Comparison of ENCODE assay signal across 8 mouse cellular contexts in genomic region chr5:146963118-146963936, GRCm38 (mm10). TPM values are rescaled to one million over a fixed set of nuclear protein-coding genes. Genes with fewer than 3 reads are reported as not detected.
DNase-seq lines count a peak whose midpoint lies in the region; ATAC-seq and TF ChIP-seq lines count a peak whose summit lies in the region.

Gene Mtif3 (minus strand): TSS chr5:146963800.

- H3K9ac ChIP-seq in hindbrain, embryonic 16.5 days (ENCODE audit: low read depth, low read length): peak within 1 kb of the TSS; percentile 92

- intact Hi-C loops in left cerebral cortex, adult 2 months (cut with DNase I): loop anchor here (5.0 kb wide), 1 partner anchor 114 kb away; the partner anchor contains the start of genes Lnx2 and Polr1d

- peak; percentile 90 for ATAC-seq in hindbrain, embryonic 16.5 days
- peak; percentile 98 for ATAC-seq in megakaryocyte, adult 5-6 weeks (ENCODE audit: poor library complexity, severe bottlenecking)

- no peaks in the 10 kb centered on the region for H3K27me3 ChIP-seq in hindbrain, embryonic 16.5 days (replicated peaks; ENCODE audit: control insufficient read depth, insufficient read depth, low read length)

- WGBS in hindbrain, embryonic 16.5 days: under 1% methylated on average over 46 of the region's 46 CpGs

- peak within 1 kb of the TSS; percentile 83 for H3K27ac ChIP-seq in hindbrain, embryonic 16.5 days (ENCODE audit: low read depth, low read length)
- H3K27ac ChIP-seq in left cerebral cortex, adult 2 months: peak within 1 kb of the TSS; percentile 83

- H3K36me3 ChIP-seq in hindbrain, embryonic 16.5 days (ENCODE audit: control insufficient read depth, insufficient read depth, low read length): no peaks in the 10 kb centered on the region

- no peak for TF ChIP-seq CTCF in left cerebral cortex, adult 2 months (IDR thresholded peaks at IDR 0.05)

- peak within 1 kb of the TSS; percentile 73 for H3K4me2 ChIP-seq in hindbrain, embryonic 16.5 days (ENCODE audit: low read length)

- peak within 1 kb of the TSS; percentile 91 for H3K4me3 ChIP-seq in hindbrain, embryonic 16.5 days (ENCODE audit: low read length)
- H3K4me3 ChIP-seq in left cerebral cortex, adult 2 months: peak within 1 kb of the TSS; percentile 60

- H3K9me3 ChIP-seq in hindbrain, embryonic 16.5 days (ENCODE audit: control insufficient read depth, low read length): no peaks in the 10 kb centered on the region

- DNase-seq in WW6 (ENCODE audit: low read depth, low spot score): peak; percentile 70
- DNase-seq in cerebellum, postnatal 4 days (ENCODE audit: low spot score in 2 of 2): peak; percentile 56 to 78
- DNase-seq in gastrocnemius, adult 18-20 months (ENCODE audit: low spot score): peak; percentile 77
- peak; percentile 86 for DNase-seq in left cerebral cortex, adult 2 months (ENCODE audit: extremely low spot score in 1 of 2, low spot score in 2 of 2)
- DNase-seq in right cerebral cortex, adult 2 months (ENCODE audit: low spot score in 2 of 2): peak; percentile 87
- DNase-seq in urinary bladder, postnatal 14 days (ENCODE audit: low spot score): peak; percentile 85

- H3K4me1 ChIP-seq in hindbrain, embryonic 16.5 days (ENCODE audit: control insufficient read depth, insufficient read depth, low read depth, low read length): peaks cover 8% of the 10 kb centered on the region

RNA-seq across cellular contexts. Expression of gene Mtif3, which starts in this region (rescaled TPM):
- total RNA-seq in gastrocnemius, adult 18-20 months (2021): 10 to 100 TPM; 22.1 to 24.3 TPM
- 24.8 and 29.2 TPM in 2 replicates for polyA plus RNA-seq in hindbrain, embryonic 16.5 days (2015; fragmentation: Nextera tagmentation; extraction: Ambion mirVana)
- total RNA-seq in left cerebral cortex, adult 2 months (2021): 10 to 100 TPM; 18.1 to 24.9 TPM
- total RNA-seq in megakaryocyte, adult 5-6 weeks (2015): 7.1 and 8.9 TPM in 2 replicates
- total RNA-seq in megakaryocyte, adult 5-6 weeks (2017): 30.7 and 37.1 TPM in 2 replicates

Comparison
In these comparisons a context has a peak if more than half of its experiments do, and no peak if none do; other contexts are left out.
1. Peak in every context shown above with its lines: DNase-seq, ATAC-seq, H3K4me3 ChIP-seq and H3K27ac ChIP-seq.